Mouse (Mus musculus) liver, embryonic 14.5 days (tissue): ENCODE measurements around the gene Riiad1. TPM values are rescaled to one million over a fixed set of nuclear protein-coding genes. Genes with fewer than 3 reads are reported as not detected.

Source experiments
- ATAC-seq: fragments of 200-750 bp; cut with Nextera tagmentation; 2 replicates; pipeline ENCODE4 v1.8.0; 2017; ENCODE audit warnings: moderate number of reproducible peaks, mild to moderate bottlenecking, moderate library complexity; ENCODE audit not compliant: insufficient read depth
- DNase-seq, 3 experiments: peaks; one replicate each; pipeline ENCODE4 v3.0.0-alpha.2; 2012 to 2013; ENCODE audit warnings: low read depth in 3 of 3, low spot score in 3 of 3
- H3K27ac ChIP-seq: fragments of 300-500 bp; sonication (generic); 2 replicates; pipeline ENCODE4 v1.5.1; 2014; ENCODE audit warnings: moderate library complexity, mild to moderate bottlenecking, control low read depth, inconsistent platforms
- H3K27me3 ChIP-seq: fragments of 300-500 bp; sonication (generic); 2 replicates; pipeline ENCODE4 v1.6.1; 2014; ENCODE audit warnings: mild to moderate bottlenecking, low read length, moderate library complexity; ENCODE audit not compliant: control insufficient read depth, insufficient read depth
- H3K36me3 ChIP-seq: fragments of 300-500 bp; sonication (generic); replicated peaks from 2 replicates; pipeline ENCODE4 v1.6.1; 2014; ENCODE audit warnings: low read depth; ENCODE audit not compliant: control insufficient read depth, insufficient read depth
- H3K4me1 ChIP-seq, 2 experiments: fragments of 200-500 bp in 1 of 2; fragments of 300-500 bp in 1 of 2; sonication (generic) in 1 of 2; replicated peaks; 2 replicates each; pipeline ENCODE4 v1.6.1; 2012 to 2014; ENCODE audit warnings: antibody characterized with exemption in 1 of 2, inconsistent platforms in 1 of 2, low read length in 1 of 2; ENCODE audit not compliant: control insufficient read depth in 2 of 2, insufficient read depth in 2 of 2
- H3K4me2 ChIP-seq: fragments of 300-500 bp; sonication (generic); 2 replicates; pipeline ENCODE4 v1.6.1; 2014; ENCODE audit warnings: low read depth, mild to moderate bottlenecking, control low read depth, moderate library complexity
- H3K4me3 ChIP-seq, 2 experiments: fragments of 200-500 bp in 1 of 2; fragments of 300-500 bp in 1 of 2; sonication (generic) in 1 of 2; 2 replicates each; pipeline ENCODE4 v1.5.1; 2012 to 2014; ENCODE audit warnings: low read depth in 2 of 2, low read length in 2 of 2, mild to moderate bottlenecking in 2 of 2, control low read depth in 1 of 2, inconsistent platforms in 1 of 2, moderate library complexity in 1 of 2; ENCODE audit not compliant: insufficient read depth in 1 of 2
- H3K9ac ChIP-seq: fragments of 300-500 bp; sonication (generic); replicated peaks from 2 replicates; pipeline ENCODE4 v1.6.1; 2014; ENCODE audit warnings: mild to moderate bottlenecking, control low read depth, moderate library complexity
- H3K9me3 ChIP-seq: fragments of 300-500 bp; sonication (generic); 2 replicates; pipeline ENCODE4 v1.6.1; 2016; ENCODE audit warnings: low read length, mixed read lengths; ENCODE audit not compliant: control insufficient read depth
- CTCF ChIP-seq: IDR thresholded peaks from 2 replicates; pipeline ENCODE4 v1.5.1; 2016; ENCODE audit warnings: antibody characterized with exemption, low read depth, control low read depth
- EP300 ChIP-seq: IDR thresholded peaks from 2 replicates; pipeline ENCODE4 v1.6.1; 2016; ENCODE audit warnings: antibody characterized with exemption, low read depth
- WGBS: fragments of 180-500 bp; shearing (Covaris S2); extraction: QIAGEN DNeasy Blood & Tissue Kit; methylation state at CpG from one replicate; pipeline ENCODE4 v1.1.7; 2014; ENCODE audit not compliant: insufficient replicate concordance; 5-methylcytosine and 5-hydroxymethylcytosine counted together
- polyA plus RNA-seq, 2 experiments: library from polyadenylated mRNA; depleted of rRNA in 1 of 2; stranded (reverse) in 1 of 2; unstranded in 1 of 2; fragments of >200 nt; fragmentation: Nextera tagmentation in 1 of 2; extraction: Ambion mirVana in 1 of 2; gene quantifications; 2 replicates each; pipeline versions ENCODE4 v1.2.1 to v1.2.3; 2012 to 2014

The Riiad1 gene
- polyA plus RNA-seq, 2 experiments, result not detected

DNA sequence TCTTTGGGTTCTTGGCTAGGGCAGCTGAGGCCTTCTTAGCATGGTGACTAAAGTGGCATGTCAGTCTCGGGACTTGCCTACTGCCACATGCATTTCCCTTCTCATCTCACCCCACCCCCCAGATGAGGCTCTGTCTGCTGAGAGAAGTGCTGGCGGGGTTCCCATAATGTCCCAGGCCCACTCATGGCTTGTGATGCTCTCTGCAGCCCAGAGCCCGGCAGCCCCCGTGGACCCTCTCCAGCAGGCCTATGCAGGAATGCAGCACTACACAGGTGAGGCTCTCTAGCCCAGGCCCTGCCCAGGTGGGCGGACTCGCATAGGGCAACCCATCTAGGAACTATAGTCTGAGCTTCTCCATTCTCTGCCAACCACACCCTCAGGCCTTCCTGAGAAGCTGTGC is 7.4 kb upstream of the Riiad1 start:
- DNase-seq, result no peak
- H3K9me3 ChIP-seq, result no peaks in the 10 kb centered on the region
- 61% methylated on average over 6 of the region's 6 CpGs for WGBS

DNA sequence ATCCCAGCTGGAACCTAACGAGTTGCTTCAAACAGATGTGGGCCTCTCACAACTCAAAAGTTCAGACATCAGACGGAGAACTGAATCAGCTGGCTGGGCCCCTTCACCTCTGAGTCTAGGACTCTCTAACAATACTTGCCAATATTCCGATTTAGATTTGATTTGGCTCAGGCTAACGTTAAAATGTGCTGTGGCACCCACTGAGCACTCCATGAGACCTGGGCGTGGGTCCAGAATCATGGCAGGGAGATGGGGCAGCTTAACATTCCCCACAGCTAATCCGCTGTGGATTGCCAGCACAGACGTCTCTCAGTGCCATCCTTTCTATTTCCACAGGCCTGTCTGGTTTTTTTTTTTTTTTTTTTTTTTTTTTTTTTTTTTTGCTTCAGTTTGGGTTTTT is 5.8 kb upstream of the Riiad1 start:
- TF ChIP-seq EP300, result no peak
- no peak for TF ChIP-seq CTCF
- WGBS, result 66% methylated on average over 7 of the region's 7 CpGs

More for the DNA sequence above, 7.4 kb upstream of the Riiad1 start:
- Histone ChIP-seq H3K4me2 (no peak overlapping the region), H3K36me3 (no peaks in the 10 kb centered on the region), H3K4me1 (no peaks in the 10 kb centered on the region), H3K27ac (no peak overlapping the region), H3K9ac (no peak overlapping the region), H3K27me3 (no peaks in the 10 kb centered on the region), H3K4me3 (no peak overlapping the region)
- no peak for ATAC-seq
- TF ChIP-seq EP300 (no peak), CTCF (no peak)

DNA sequence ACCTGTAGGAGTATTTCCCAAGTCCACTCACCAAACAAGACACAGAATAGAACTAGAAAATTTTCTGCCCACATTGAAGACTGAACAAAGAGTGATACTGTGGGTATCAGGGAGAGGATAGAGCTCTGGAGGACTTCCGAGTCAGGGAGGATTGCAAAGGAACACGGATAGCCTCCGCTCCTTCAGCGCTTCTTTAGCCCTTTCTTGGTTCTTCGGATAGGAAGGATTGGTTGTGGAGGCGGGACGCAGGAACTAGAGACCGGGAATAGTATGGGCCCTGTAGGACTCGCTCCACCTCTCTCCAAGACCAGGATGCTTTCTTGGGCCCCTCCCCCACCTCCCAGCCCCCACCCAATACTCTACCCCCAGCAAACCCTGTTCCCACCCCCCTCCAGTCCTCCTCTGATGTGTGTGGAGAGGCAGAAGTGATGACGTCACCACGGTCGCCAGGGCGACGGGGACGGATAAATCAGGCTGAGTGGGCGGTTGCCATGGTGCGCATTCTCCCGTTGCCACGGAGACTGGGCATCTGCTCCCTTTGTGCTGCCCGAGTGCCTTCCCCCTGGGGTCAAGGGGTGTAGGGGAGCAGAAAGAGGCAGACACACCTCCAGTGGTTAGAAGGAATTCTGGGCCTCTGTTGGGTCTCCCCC is 3.8 kb upstream of the Riiad1 start:
- H3K4me1 ChIP-seq, result no peaks in the 10 kb centered on the region
- H3K27me3 ChIP-seq, result peaks cover 20% of the 10 kb centered on the region
- H3K9me3 ChIP-seq, result no peaks in the 10 kb centered on the region
- H3K4me3 ChIP-seq, result no peak overlapping the region
- no peak overlapping the region for H3K27ac ChIP-seq
- ATAC-seq (no peak), DNase-seq (no peak)
- 26% methylated on average over 20 of the region's 20 CpGs for WGBS
- TF ChIP-seq EP300 (no peak), CTCF (no peak)
- no peak overlapping the region for H3K9ac ChIP-seq
- no peak overlapping the region for H3K4me2 ChIP-seq
- H3K36me3 ChIP-seq, result no peaks in the 10 kb centered on the region

More for the DNA sequence above, 5.8 kb upstream of the Riiad1 start:
- H3K4me3 ChIP-seq, result no peak overlapping the region
- no peaks in the 10 kb centered on the region for H3K36me3 ChIP-seq
- DNase-seq, result no peak
- no peak overlapping the region for H3K27ac ChIP-seq
- no peak for ATAC-seq
- H3K9ac ChIP-seq, result no peak overlapping the region
- H3K9me3 ChIP-seq, result no peaks in the 10 kb centered on the region
- H3K4me2 ChIP-seq, result no peak overlapping the region
- peaks cover 3% of the 10 kb centered on the region for H3K27me3 ChIP-seq
- H3K4me1 ChIP-seq, result no peaks in the 10 kb centered on the region

DNA sequence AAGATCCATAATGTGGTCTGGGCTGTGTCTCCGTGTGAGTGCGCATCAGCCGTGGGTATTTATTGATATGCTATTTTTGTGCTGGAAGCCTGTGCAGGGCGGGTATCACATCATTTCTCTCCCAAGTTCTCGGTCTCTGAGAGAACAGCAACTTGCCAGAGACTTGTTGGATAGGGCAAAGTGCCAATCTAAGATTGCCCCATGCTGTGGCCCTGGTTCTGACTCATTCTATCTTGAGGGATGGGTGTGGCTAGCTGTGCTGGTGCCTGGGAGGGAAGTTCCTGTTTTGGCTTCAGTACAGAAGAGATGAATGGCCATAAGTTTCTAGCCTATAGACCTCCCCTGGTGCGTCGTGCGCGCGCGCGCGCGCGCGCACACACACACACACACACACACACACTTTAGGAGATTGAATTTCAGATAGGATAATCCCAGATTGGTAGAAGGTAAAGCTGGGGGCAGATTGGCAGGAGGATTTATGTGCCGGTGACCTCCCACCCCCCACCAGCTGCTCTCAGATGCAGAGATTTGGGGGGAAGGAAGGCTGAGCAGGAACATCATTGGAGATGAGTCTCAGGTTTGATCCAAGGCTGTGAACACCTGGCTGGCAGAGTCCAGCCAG is 2.7 kb upstream of the Riiad1 start:
- Histone ChIP-seq H3K27me3 (peaks cover 24% of the 10 kb centered on the region), H3K4me2 (no peak overlapping the region), H3K9me3 (no peaks in the 10 kb centered on the region), H3K36me3 (no peaks in the 10 kb centered on the region), H3K4me3 (no peak overlapping the region), H3K4me1 (no peaks in the 10 kb centered on the region; a peak in 1 of 4 replicates), H3K9ac (no peak overlapping the region), H3K27ac (no peak overlapping the region)
- no peak for TF ChIP-seq CTCF
- TF ChIP-seq EP300, result no peak
- 72% methylated on average over 17 of the region's 17 CpGs for WGBS
- peak in 1 of 3 experiments; percentile 31 for DNase-seq
- no peak for ATAC-seq

DNA sequence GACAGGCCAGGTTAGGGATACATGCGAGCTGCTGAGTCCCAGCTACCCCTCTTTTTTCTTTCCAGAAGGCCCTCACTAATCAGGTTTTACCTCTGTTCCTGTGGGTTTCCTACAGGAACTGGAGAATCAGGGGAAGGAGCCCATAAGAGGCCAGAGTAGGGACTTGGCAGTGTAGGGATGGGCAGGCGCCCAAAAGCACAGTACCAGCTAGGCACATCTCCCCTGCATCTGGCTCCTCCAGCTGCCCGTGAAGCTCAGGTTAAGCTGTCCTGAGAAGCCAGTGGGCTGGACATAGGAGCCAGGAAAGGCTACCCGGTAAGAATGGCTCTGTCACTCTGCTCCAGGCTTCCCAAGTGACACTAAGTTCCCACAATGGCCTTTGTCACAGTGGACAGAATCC is 1.3 kb upstream of the Riiad1 start:
- no peaks in the 10 kb centered on the region for H3K36me3 ChIP-seq
- TF ChIP-seq EP300 (no peak), CTCF (no peak)
- ATAC-seq, result no peak
- H3K9ac ChIP-seq, result no peak overlapping the region
- no peak for DNase-seq
- peaks cover 0 to 4% of the 10 kb centered on the region in 2 experiments; a peak in 2 of 4 replicates for H3K4me1 ChIP-seq
- no peaks in the 10 kb centered on the region for H3K9me3 ChIP-seq
- no peak overlapping the region for H3K4me2 ChIP-seq
- WGBS, result 54% methylated on average over 4 of the region's 4 CpGs
- H3K4me3 ChIP-seq, result no peak overlapping the region
- no peak overlapping the region for H3K27ac ChIP-seq
- peaks cover 24% of the 10 kb centered on the region for H3K27me3 ChIP-seq
